Mouse (Mus musculus) right cerebral cortex, postnatal 4 days (tissue): ENCODE data around the gene 1700015F17Rik.

ENCODE experiments used
- DNase-seq: peaks from one replicate; pipeline ENCODE4 v3.0.0-alpha.2; 2022

Gene 1700015F17Rik

DNA sequence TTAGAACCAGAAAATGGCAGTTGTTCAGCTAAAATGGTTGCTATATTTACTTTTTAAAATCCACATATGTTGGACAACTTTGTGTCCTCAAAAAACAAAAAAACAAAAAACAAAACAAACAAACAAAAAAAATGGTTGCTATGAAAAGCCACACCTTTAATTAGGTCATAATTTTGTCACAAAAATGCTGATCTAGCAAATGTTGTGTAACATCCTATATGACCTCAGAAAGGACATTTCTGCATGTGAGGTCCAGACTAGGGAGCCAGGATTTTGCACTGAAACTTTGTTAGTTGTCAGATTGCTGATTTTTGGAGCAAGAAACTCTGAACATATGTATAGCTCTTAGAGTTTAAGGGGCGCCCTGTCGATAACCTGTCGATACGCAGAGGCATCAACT, 55.9 kb downstream of the 1700015F17Rik start:
- DNase-seq, result no peak

DNA sequence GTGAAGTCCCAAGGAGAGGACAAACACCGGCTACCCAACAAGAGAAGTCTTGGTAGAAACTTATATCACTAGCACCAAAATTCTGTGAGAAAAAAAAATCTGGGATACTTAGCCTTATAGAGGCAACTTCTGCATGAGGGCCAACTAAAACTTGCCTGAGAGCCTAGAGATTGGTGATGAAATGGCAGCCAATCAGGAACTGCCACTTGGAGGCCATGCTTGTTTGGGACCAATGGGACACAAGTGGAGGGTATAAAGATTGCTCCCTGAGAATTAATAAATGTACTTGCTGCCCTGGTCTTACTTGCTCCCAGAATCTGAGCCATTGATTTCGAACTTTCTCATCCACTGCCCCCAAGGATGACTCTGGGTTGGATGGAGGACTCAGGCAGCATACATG, 57.5 kb downstream of the 1700015F17Rik start:
- DNase-seq, result no peak

DNA sequence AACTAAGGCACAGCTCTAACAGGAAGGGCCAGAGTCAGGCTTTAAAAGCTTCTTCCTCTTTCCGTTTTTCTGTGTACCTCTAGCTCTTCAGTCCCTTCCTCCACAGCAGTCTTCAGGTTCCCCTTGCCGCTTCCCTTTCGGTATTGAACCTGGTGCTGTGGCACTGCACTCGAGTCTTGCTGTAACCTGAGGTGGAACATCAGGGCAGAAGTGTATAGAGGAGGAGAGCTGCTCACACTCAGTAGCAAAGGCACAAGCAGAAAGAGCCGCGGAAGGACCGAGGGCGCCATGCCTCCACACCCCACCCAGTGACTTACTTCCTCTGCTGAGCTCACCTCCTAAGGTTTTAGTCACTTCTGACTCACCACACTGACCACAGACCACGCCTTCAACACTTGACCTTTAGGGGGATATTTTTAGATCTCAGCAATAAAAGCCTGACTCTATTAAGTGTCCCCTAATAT, 58.9 kb downstream of the 1700015F17Rik start, which contains the start of gene Cdk14:
Cdk14 (minus strand) TSS at position 321 of the 464 bp plus-strand sequence.
- DNase-seq, result no peak

- DNase-seq, result no peak
These were observed 59.7 kb downstream of the 1700015F17Rik start for GRCm38 (mm10) chr5:5419253-5419652.

DNA sequence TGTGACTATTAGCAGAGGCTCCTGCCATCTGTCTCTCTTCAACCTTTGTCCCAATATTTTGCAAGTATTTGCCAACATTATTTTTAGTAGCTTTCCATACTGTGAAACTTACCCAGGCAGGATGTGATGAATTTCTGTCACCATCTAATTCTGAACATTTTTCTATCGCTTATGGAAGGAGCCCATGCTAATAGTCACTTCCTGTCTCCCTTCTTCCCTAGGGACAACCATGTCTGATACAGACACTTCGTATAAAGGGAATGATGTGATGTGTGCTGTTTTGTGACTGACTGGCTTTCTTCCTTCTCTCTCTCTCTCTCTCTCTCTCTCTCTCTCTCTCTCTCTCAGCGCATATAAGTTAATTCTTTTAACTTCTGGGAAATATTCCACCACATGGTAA, 64.1 kb downstream of the 1700015F17Rik start:
- no peak for DNase-seq

DNA sequence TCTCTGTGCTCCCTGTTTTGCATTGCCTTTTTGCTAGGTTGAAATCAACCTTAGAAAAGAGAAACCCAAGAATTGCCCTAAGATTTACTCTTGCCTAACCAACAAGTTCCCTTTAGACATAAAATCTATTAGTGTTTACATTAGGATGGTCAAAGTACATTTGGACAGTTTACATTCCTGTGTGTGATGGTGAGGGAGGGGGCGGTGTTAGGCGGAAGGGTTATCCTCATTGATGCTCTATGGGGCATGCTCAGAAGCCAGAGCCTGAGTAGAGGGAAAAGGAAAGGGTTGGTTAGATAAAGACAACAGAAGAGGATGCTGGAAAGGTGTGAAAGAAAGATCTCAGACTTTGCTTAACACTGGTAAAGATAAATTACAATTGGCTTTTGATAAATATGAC, 67.1 kb downstream of the 1700015F17Rik start:
- no peak for DNase-seq

DNA sequence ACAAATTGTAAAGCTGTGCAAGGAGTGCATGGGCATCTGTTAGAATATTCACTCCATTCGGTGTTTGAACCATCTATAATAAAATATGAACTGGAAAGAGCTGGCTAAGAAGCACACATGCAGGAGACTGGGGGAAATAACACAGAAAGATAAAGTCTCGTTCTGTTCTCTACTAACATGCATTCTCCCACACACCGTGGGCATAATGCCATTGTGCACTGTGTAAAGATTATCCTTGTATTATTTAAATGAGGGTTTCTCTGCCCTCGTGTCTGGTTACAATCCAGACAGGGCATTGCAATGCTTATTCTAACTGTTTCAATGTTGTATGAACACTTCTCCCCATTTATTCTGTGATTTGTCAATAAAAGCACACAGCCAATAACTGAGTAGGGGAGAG, 77.0 kb downstream of the 1700015F17Rik start:
- no peak for DNase-seq

- no peak for DNase-seq
These were observed 86.2 kb downstream of the 1700015F17Rik start for GRCm38 (mm10) chr5:5392786-5393185.
